ENCODE assay signal across 25 mouse cellular contexts in genomic region chr10:32604448-32604847, GRCm38 (mm10).
"Had no signal": no experiment of that assay in that cellular context is flagged by ENCODE, and none has a peak within 500 bp of the region (broad histone marks: within the 10 kb centered on the region; RNA-seq: fewer than 3 reads in every experiment).

No protein-coding gene starts in this region.

- H3K27me3 ChIP-seq: kidney, embryonic 15.5 days; limb, embryonic 13.5 days; liver, embryonic 12.5 days; liver, embryonic 15.5 days; lung, embryonic 15.5 days; megakaryocyte, embryonic 14.5 days; midbrain, embryonic 13.5 days; neural tube, embryonic 12.5 days; neural tube, embryonic 15.5 days; stomach, embryonic 15.5 days had no signal

- H3K4me2 ChIP-seq: kidney, embryonic 15.5 days; limb, embryonic 13.5 days; liver, embryonic 12.5 days; liver, embryonic 15.5 days; lung, embryonic 15.5 days; midbrain, embryonic 13.5 days; neural tube, embryonic 12.5 days; neural tube, embryonic 15.5 days; stomach, embryonic 15.5 days had no signal

- H3K9me3 ChIP-seq: kidney, embryonic 15.5 days; limb, embryonic 10.5 days; limb, embryonic 13.5 days; liver, embryonic 12.5 days; liver, embryonic 15.5 days; lung, embryonic 15.5 days; midbrain, embryonic 10.5 days; midbrain, embryonic 13.5 days; neural tube, embryonic 12.5 days; neural tube, embryonic 15.5 days; stomach, embryonic 15.5 days had no signal

- H3K4me3 ChIP-seq: kidney, embryonic 15.5 days; left cerebral cortex, adult 2 months; limb, embryonic 10.5 days; limb, embryonic 13.5 days; liver, embryonic 12.5 days; liver, embryonic 15.5 days; lung, embryonic 15.5 days; megakaryocyte, embryonic 14.5 days; midbrain, embryonic 10.5 days; midbrain, embryonic 13.5 days; neural tube, embryonic 12.5 days; neural tube, embryonic 15.5 days; stomach, embryonic 15.5 days had no signal

- DNase-seq: kidney, adult 8-10 months; kidney, postnatal 10 days; kidney, postnatal 36 days; layer of hippocampus, postnatal 36 days; liver; lung, adult 18-20 months; lung, postnatal 10 days; lung, postnatal 36 days; right cerebral cortex, adult 18-20 months; right cerebral cortex, postnatal 14 days; spleen, adult 18-20 months; thymus, postnatal 25 days had no signal

- ATAC-seq: liver, embryonic 12.5 days; midbrain, embryonic 13.5 days had no signal

- H3K36me3 ChIP-seq: kidney, embryonic 15.5 days; limb, embryonic 10.5 days; limb, embryonic 13.5 days; liver, embryonic 12.5 days; liver, embryonic 15.5 days; lung, embryonic 15.5 days; midbrain, embryonic 10.5 days; midbrain, embryonic 13.5 days; neural tube, embryonic 12.5 days; neural tube, embryonic 15.5 days; stomach, embryonic 15.5 days had no signal

- H3K9ac ChIP-seq: kidney, embryonic 15.5 days; limb, embryonic 13.5 days; liver, embryonic 12.5 days; liver, embryonic 15.5 days; lung, embryonic 15.5 days; midbrain, embryonic 13.5 days; neural tube, embryonic 12.5 days; neural tube, embryonic 15.5 days; stomach, embryonic 15.5 days had no signal

- H3K4me1 ChIP-seq: kidney, embryonic 15.5 days; limb, embryonic 10.5 days; limb, embryonic 13.5 days; liver, embryonic 12.5 days; liver, embryonic 15.5 days; lung, embryonic 15.5 days; megakaryocyte, embryonic 14.5 days; midbrain, embryonic 10.5 days; midbrain, embryonic 13.5 days; neural tube, embryonic 12.5 days; neural tube, embryonic 15.5 days; stomach, embryonic 15.5 days had no signal

- H3K27ac ChIP-seq: kidney, embryonic 15.5 days; left cerebral cortex, adult 2 months; limb, embryonic 10.5 days; limb, embryonic 13.5 days; liver, embryonic 12.5 days; liver, embryonic 15.5 days; lung, embryonic 15.5 days; midbrain, embryonic 10.5 days; midbrain, embryonic 13.5 days; neural tube, embryonic 12.5 days; neural tube, embryonic 15.5 days; stomach, embryonic 15.5 days had no signal
